Mouse (Mus musculus) MEL (cell line): ENCODE results near the gene Rapgef6. TPM values are rescaled to one million over a fixed set of nuclear protein-coding genes. Genes with fewer than 3 reads are reported as not detected.

ENCODE experiments used
- DNase-seq: peaks from one replicate; pipeline ENCODE4 v3.0.0; 2011; ENCODE audit warnings: low read depth, low spot score
- H3K27ac ChIP-seq: 2 replicates; pipeline ENCODE4 v1.5.1; 2012; ENCODE audit warnings: low read depth, mild to moderate bottlenecking, control low read depth, low read length, moderate library complexity; ENCODE audit not compliant: control insufficient read depth
- H3K27me3 ChIP-seq, 2 experiments: fragments of 150-350 bp in 1 of 2; sonication (generic) in 1 of 2; 2 replicates each; pipeline ENCODE4 v1.6.1; 2012; ENCODE audit warnings: low read length in 2 of 2, mild to moderate bottlenecking in 2 of 2, improper control_type of control experiment in 1 of 2, moderate library complexity in 1 of 2; ENCODE audit not compliant: insufficient read depth in 2 of 2, control insufficient read depth in 1 of 2
- H3K36me3 ChIP-seq, 2 experiments: 2 replicates each; pipeline ENCODE4 v1.6.1; 2012 to 2014; ENCODE audit warnings: low read length in 2 of 2, improper control_type of control experiment in 1 of 2, inconsistent platforms in 1 of 2, mild to moderate bottlenecking in 1 of 2; ENCODE audit not compliant: insufficient read depth in 2 of 2, control insufficient read depth in 1 of 2
- H3K4me1 ChIP-seq, 2 experiments: fragments of 150-350 bp in 1 of 2; sonication (generic) in 1 of 2; 2 replicates each; pipeline ENCODE4 v1.6.1; 2012; ENCODE audit warnings: low read length in 2 of 2, improper control_type of control experiment in 1 of 2, mild to moderate bottlenecking in 1 of 2; ENCODE audit not compliant: insufficient read depth in 2 of 2, control insufficient read depth in 1 of 2
- H3K4me3 ChIP-seq, 2 experiments: fragments of 150-350 bp in 1 of 2; sonication (generic) in 1 of 2; 2 replicates each; pipeline ENCODE4 v1.5.1; 2012; ENCODE audit warnings: low read depth in 2 of 2, low read length in 2 of 2, mild to moderate bottlenecking in 2 of 2, moderate library complexity in 2 of 2, control low read depth in 1 of 2, improper control_type of control experiment in 1 of 2; ENCODE audit not compliant: control insufficient read depth in 1 of 2, insufficient read depth in 1 of 2
- H3K79me2 ChIP-seq: 2 replicates; pipeline ENCODE4 v1.6.1; 2012; ENCODE audit warnings: mild to moderate bottlenecking, low read length, moderate library complexity; ENCODE audit not compliant: control insufficient read depth, poor library complexity, insufficient read depth
- H3K9ac ChIP-seq: 2 replicates; pipeline ENCODE4 v1.6.1; 2012; ENCODE audit warnings: low read depth, mild to moderate bottlenecking, control low read depth, low read length, moderate library complexity; ENCODE audit not compliant: control insufficient read depth, poor library complexity, severe bottlenecking
- H3K9me3 ChIP-seq: fragments of 150-350 bp; sonication (generic); replicated peaks from 2 replicates; pipeline ENCODE4 v1.6.1; 2012; ENCODE audit warnings: mild to moderate bottlenecking, low read length, improper control_type of control experiment, moderate library complexity; ENCODE audit not compliant: insufficient read depth
- CHD1 ChIP-seq: IDR thresholded peaks from 2 replicates; pipeline ENCODE4 v1.6.1; 2012; ENCODE audit warnings: low read depth, mild to moderate bottlenecking, inconsistent platforms, low read length, improper control_type of control experiment
- CHD2 ChIP-seq: IDR thresholded peaks from 2 replicates; pipeline ENCODE4 v1.6.1; 2011; ENCODE audit warnings: low read length, improper control_type of control experiment
- CTCF ChIP-seq, 3 experiments: IDR thresholded peaks in 2 of 3; conservative IDR thresholded peaks in 1 of 3; 2 replicates each; pipeline ENCODE4 v1.5.1; 2011 to 2012; ENCODE audit warnings: low read length in 3 of 3, low read depth in 2 of 3, mild to moderate bottlenecking in 2 of 3, improper control_type of control experiment in 1 of 3, inconsistent platforms in 1 of 3, mixed read lengths in 1 of 3, moderate library complexity in 1 of 3; ENCODE audit not compliant: control insufficient read depth in 1 of 3, insufficient read depth in 1 of 3, poor library complexity in 1 of 3, severe bottlenecking in 1 of 3
- ELF1 ChIP-seq: IDR thresholded peaks from 2 replicates; pipeline ENCODE4 v1.6.1; 2014; ENCODE audit warnings: low read depth, mild to moderate bottlenecking, inconsistent platforms, low read length, improper control_type of control experiment, moderate library complexity
- ETS1 ChIP-seq: IDR thresholded peaks from 2 replicates; pipeline ENCODE4 v1.6.1; 2012; ENCODE audit warnings: low read depth, mild to moderate bottlenecking, inconsistent platforms, low read length, improper control_type of control experiment, moderate library complexity
- GABPA ChIP-seq: IDR thresholded peaks from 2 replicates; pipeline ENCODE4 v1.6.1; 2012; ENCODE audit warnings: low read depth, mild to moderate bottlenecking, inconsistent platforms, low read length, improper control_type of control experiment, moderate library complexity
- GATA1 ChIP-seq: IDR thresholded peaks from 2 replicates; pipeline ENCODE4 v1.6.1; 2011; ENCODE audit warnings: low read depth, low read length, improper control_type of control experiment
- JUND ChIP-seq: IDR thresholded peaks from 2 replicates; pipeline ENCODE4 v1.6.1; 2011; ENCODE audit warnings: low read depth, mild to moderate bottlenecking, improper control_type of control experiment, low read length
- KAT2A ChIP-seq: conservative IDR thresholded peaks from 2 replicates; pipeline ENCODE4 v1.6.1; 2012; ENCODE audit warnings: low read depth, low read length, improper control_type of control experiment, inconsistent platforms
- MAFK ChIP-seq: IDR thresholded peaks from 2 replicates; pipeline ENCODE4 v1.6.1; 2011; ENCODE audit warnings: low read depth, mild to moderate bottlenecking, low read length, improper control_type of control experiment, borderline replicate concordance
- MAX ChIP-seq: IDR thresholded peaks from 2 replicates; pipeline ENCODE4 v1.6.1; 2011; ENCODE audit warnings: low read length, improper control_type of control experiment
- MAZ ChIP-seq: IDR thresholded peaks from 2 replicates; pipeline ENCODE4 v1.6.1; 2012; ENCODE audit warnings: low read depth, mild to moderate bottlenecking, inconsistent platforms, low read length, improper control_type of control experiment
- MEF2A ChIP-seq: IDR thresholded peaks from 2 replicates; pipeline ENCODE4 v1.6.1; 2014; ENCODE audit warnings: low read depth, mild to moderate bottlenecking, inconsistent platforms, low read length, improper control_type of control experiment; ENCODE audit not compliant: poor library complexity, insufficient replicate concordance, severe bottlenecking; ENCODE audit errors: extremely low read depth
- MYC ChIP-seq: IDR thresholded peaks from 2 replicates; pipeline ENCODE4 v1.6.1; 2011; ENCODE audit warnings: low read depth, mild to moderate bottlenecking, low read length, improper control_type of control experiment, moderate library complexity
- NRF1 ChIP-seq: IDR thresholded peaks from 2 replicates; pipeline ENCODE4 v1.6.1; 2014; ENCODE audit warnings: low read depth, mild to moderate bottlenecking, inconsistent platforms, low read length, improper control_type of control experiment, moderate library complexity; ENCODE audit not compliant: poor library complexity, insufficient read depth, severe bottlenecking
- POLR2AphosphoS2 ChIP-seq: IDR thresholded peaks from 2 replicates; pipeline ENCODE4 v1.6.1; 2011; ENCODE audit warnings: low read length, improper control_type of control experiment
- POLR2AphosphoS5 ChIP-seq: IDR thresholded peaks from 2 replicates; pipeline ENCODE4 v1.6.1; 2012; ENCODE audit warnings: low read depth, borderline replicate concordance, mild to moderate bottlenecking, inconsistent platforms, low read length, moderate library complexity, mixed read lengths
- RAD21 ChIP-seq: IDR thresholded peaks from 2 replicates; pipeline ENCODE4 v1.6.1; 2011; ENCODE audit warnings: mild to moderate bottlenecking, low read depth, low read length, improper control_type of control experiment
- RCOR1 ChIP-seq: IDR thresholded peaks from 2 replicates; pipeline ENCODE4 v1.6.1; 2012; ENCODE audit warnings: low read depth, mild to moderate bottlenecking, inconsistent platforms, low read length, improper control_type of control experiment
- SIN3A ChIP-seq: IDR thresholded peaks from 2 replicates; pipeline ENCODE4 v1.6.1; 2012; ENCODE audit warnings: low read length, improper control_type of control experiment, inconsistent platforms
- SMC3 ChIP-seq: IDR thresholded peaks from 2 replicates; pipeline ENCODE4 v1.6.1; 2011; ENCODE audit warnings: low read depth, low read length, improper control_type of control experiment
- TBP ChIP-seq: IDR thresholded peaks from 2 replicates; pipeline ENCODE4 v1.8.0; 2011; ENCODE audit warnings: low read depth, low read length, improper control_type of control experiment
- UBTF ChIP-seq: IDR thresholded peaks from 2 replicates; pipeline ENCODE4 v1.6.1; 2012; ENCODE audit warnings: low read depth, mild to moderate bottlenecking, inconsistent platforms, low read length, improper control_type of control experiment, moderate library complexity, borderline replicate concordance; ENCODE audit not compliant: insufficient read depth
- USF2 ChIP-seq, 2 experiments: IDR thresholded peaks; 2 replicates each; pipeline ENCODE4 v1.6.1; 2011 to 2012; ENCODE audit warnings: improper control_type of control experiment in 2 of 2, low read length in 2 of 2, borderline replicate concordance in 1 of 2, inconsistent platforms in 1 of 2, low read depth in 1 of 2, mild to moderate bottlenecking in 1 of 2; ENCODE audit not compliant: insufficient read depth in 1 of 2
- ZC3H11A ChIP-seq: IDR thresholded peaks from 2 replicates; pipeline ENCODE4 v1.6.1; 2012; ENCODE audit warnings: low read depth, mild to moderate bottlenecking, inconsistent platforms, low read length, improper control_type of control experiment
- ZMIZ1 ChIP-seq: IDR thresholded peaks from 2 replicates; pipeline ENCODE4 v1.6.1; 2012; ENCODE audit warnings: low read depth, mild to moderate bottlenecking, inconsistent platforms, low read length, improper control_type of control experiment, moderate library complexity
- ZNF384 ChIP-seq: IDR thresholded peaks from 2 replicates; pipeline ENCODE4 v1.6.1; 2012; ENCODE audit warnings: low read depth, mild to moderate bottlenecking, inconsistent platforms, low read length, improper control_type of control experiment
- polyA plus RNA-seq, 2 experiments: library from polyadenylated mRNA; stranded (reverse) in 1 of 2; unstranded in 1 of 2; fragments of >175 nt in 1 of 2; fragments of >200 nt in 1 of 2; gene quantifications; 2 replicates each; pipeline versions ENCODE4 v1.2.1 to v1.2.4; 2012; ENCODE audit warnings: low replicate concordance in 2 of 2, low read depth in 1 of 2; ENCODE audit not compliant: insufficient read length in 2 of 2, insufficient read depth in 1 of 2, missing spikeins in 1 of 2
- total RNA-seq: library from RNA; depleted of rRNA; stranded (reverse); fragments of 300-350 nt; gene quantifications from 2 replicates; pipeline ENCODE4 v1.2.3, GENCODE M21; 2012

The Rapgef6 gene
- total and polyA plus RNA-seq, 3 experiments = 21.1 to 31.8 TPM; not detected in 1

- Histone ChIP-seq H3K9ac (no peak overlapping the region), H3K4me1 (no peaks in the 10 kb centered on the region), H3K27me3 (no peaks in the 10 kb centered on the region), H3K27ac (no peak overlapping the region), H3K79me2 (no peaks in the 10 kb centered on the region), H3K4me3 (no peak overlapping the region), H3K36me3 (peaks cover 0 to 1% of the 10 kb centered on the region in 2 experiments; a peak in 1 of 4 replicates), H3K9me3 (no peaks in the 10 kb centered on the region)
- no peak for TF ChIP-seq GABPA
- TF ChIP-seq ETS1 = no peak
- TF ChIP-seq USF2 (IDR thresholded peaks at IDR 0.05; ENCODE audit: borderline replicate concordance in 1 of 2, insufficient read depth in 1 of 2, low read depth in 1 of 2, low read length in 2 of 2) = no peak
- TF ChIP-seq MEF2A = no peak
- no peak for TF ChIP-seq TBP
- no peak for TF ChIP-seq RAD21
- TF ChIP-seq CHD1 = no peak
- TF ChIP-seq ELF1 = no peak
- TF ChIP-seq POLR2AphosphoS5 = no peak
- TF ChIP-seq SMC3 = no peak
- no peak for TF ChIP-seq JUND
- no peak for TF ChIP-seq UBTF
- no peak for TF ChIP-seq ZNF384
- TF ChIP-seq KAT2A = no peak
- TF ChIP-seq NRF1 = no peak
- no peak for TF ChIP-seq MAZ
- TF ChIP-seq CTCF (IDR thresholded peaks at IDR 0.05 in 2 of 3, conservative IDR thresholded peaks at IDR 0.05 in 1 of 3; ENCODE audit: control insufficient read depth in 1 of 3, insufficient read depth in 1 of 3, low read depth in 2 of 3, low read length in 3 of 3, poor library complexity in 1 of 3, severe bottlenecking in 1 of 3) = no peak
- no peak for TF ChIP-seq ZC3H11A
- no peak for TF ChIP-seq CHD2
- no peak for TF ChIP-seq MYC
- no peak for DNase-seq
Observed at GRCm38 (mm10) chr11:54718601-54719000, 196.0 kb downstream of the Rapgef6 start.

GRCm38 (mm10) chr11:54722057-54722456 lies 199.4 kb downstream of the Rapgef6 start:
- Histone ChIP-seq H3K9me3 (no peaks in the 10 kb centered on the region), H3K79me2 (no peaks in the 10 kb centered on the region), H3K4me1 (0 out of 4 replicates have a peak, but pooled peaks cover 0 to 2% of the 10 kb centered on the region in 2 experiments), H3K9ac (no peak overlapping the region), H3K4me3 (no peak overlapping the region), H3K27ac (no peak overlapping the region), H3K27me3 (no peaks in the 10 kb centered on the region), H3K36me3 (peaks cover 0 to 1% of the 10 kb centered on the region in 2 experiments; a peak in 1 of 4 replicates)
- no peak for TF ChIP-seq RCOR1
- TF ChIP-seq SIN3A = no peak
- no peak for TF ChIP-seq POLR2AphosphoS2
- no peak for TF ChIP-seq MAX
- TF ChIP-seq NRF1 = no peak
- no peak for TF ChIP-seq ELF1
- TF ChIP-seq MAFK = no peak
- TF ChIP-seq GATA1 = no peak
- no peak for TF ChIP-seq UBTF
- TF ChIP-seq CHD1 = no peak
- no peak for TF ChIP-seq ZMIZ1
- no peak for TF ChIP-seq ZC3H11A
- no peak for DNase-seq
